Mouse (Mus musculus) stomach, postnatal 0 days (tissue): ENCODE results near the gene Fbxl5. TPM values are rescaled to one million over a fixed set of nuclear protein-coding genes. Genes with fewer than 3 reads are reported as not detected.
A peak's percentile ranks its signal among the peaks of the same experiment; 100 is the strongest.

Experiments
- ATAC-seq: fragments of 200-750 bp; cut with Nextera tagmentation; 2 replicates; pipeline ENCODE4 v1.8.0; 2017; ENCODE audit not compliant: low FRiP score, low TSS enrichment
- DNase-seq: peaks from one replicate; pipeline ENCODE4 v3.0.0-alpha.2; 2016; ENCODE audit warnings: low spot score
- H3K27ac ChIP-seq: fragments of 300-500 bp; sonication (generic); replicated peaks from 2 replicates; pipeline ENCODE4 v1.5.1; 2014; ENCODE audit warnings: mild to moderate bottlenecking, control low read depth
- H3K27me3 ChIP-seq: fragments of 300-500 bp; sonication (generic); 2 replicates; pipeline ENCODE4 v1.6.1; 2014; ENCODE audit warnings: low read length; ENCODE audit not compliant: control insufficient read depth, insufficient read depth
- H3K36me3 ChIP-seq: fragments of 300-500 bp; sonication (generic); 2 replicates; pipeline ENCODE4 v1.6.1; 2014; ENCODE audit warnings: low read length, mixed read lengths; ENCODE audit not compliant: control insufficient read depth, insufficient read depth
- H3K4me1 ChIP-seq: fragments of 300-500 bp; sonication (generic); replicated peaks from 2 replicates; pipeline ENCODE4 v1.6.1; 2014; ENCODE audit warnings: antibody characterized with exemption; ENCODE audit not compliant: control insufficient read depth, insufficient read depth
- H3K4me2 ChIP-seq: fragments of 300-500 bp; sonication (generic); replicated peaks from 2 replicates; pipeline ENCODE4 v1.6.1; 2014; ENCODE audit warnings: low read depth, mild to moderate bottlenecking, control low read depth, moderate library complexity
- H3K4me3 ChIP-seq: fragments of 300-500 bp; sonication (generic); 2 replicates; pipeline ENCODE4 v1.5.1; 2014; ENCODE audit warnings: low read depth, low read length, control low read depth
- H3K9ac ChIP-seq: fragments of 300-500 bp; sonication (generic); 2 replicates; pipeline ENCODE4 v1.6.1; 2014; ENCODE audit warnings: mild to moderate bottlenecking, low read length, control low read depth, mixed read lengths
- H3K9me3 ChIP-seq: fragments of 300-500 bp; sonication (generic); 2 replicates; pipeline ENCODE4 v1.6.1; 2016; ENCODE audit warnings: low read length; ENCODE audit not compliant: control insufficient read depth
- CTCF ChIP-seq: IDR thresholded peaks from 2 replicates; pipeline ENCODE4 v1.5.1; 2016; ENCODE audit warnings: antibody characterized with exemption, low read depth, mild to moderate bottlenecking, moderate library complexity
- EP300 ChIP-seq: optimal IDR thresholded peaks from 2 replicates; pipeline ENCODE3; 2016; ENCODE audit warnings: antibody characterized with exemption
- WGBS: fragments of 180-500 bp; shearing (Covaris S2); extraction: QIAGEN DNeasy Blood & Tissue Kit; methylation state at CpG from one replicate; pipeline ENCODE4 v1.1.7; 2014; 5-methylcytosine and 5-hydroxymethylcytosine counted together
- polyA plus RNA-seq: library from polyadenylated mRNA; unstranded; fragments of >200 nt; fragmentation: Nextera tagmentation; extraction: Ambion mirVana; gene quantifications from 2 replicates; pipeline ENCODE4 v1.2.1, GENCODE M21; 2015

Gene Fbxl5
- polyA plus RNA-seq, 1 experiment from 2014 or later: 44.0 TPM

- DNase-seq: no peak
- H3K9ac ChIP-seq: no peak overlapping the region
- 82% methylated on average over 7 of the region's 7 CpGs for WGBS
- no peaks in the 10 kb centered on the region for H3K9me3 ChIP-seq
- no peak overlapping the region for H3K4me3 ChIP-seq
- ATAC-seq: peak; percentile 77
- no peak for TF ChIP-seq EP300
- no peak for TF ChIP-seq CTCF
- no peak overlapping the region for H3K4me2 ChIP-seq
- no peaks in the 10 kb centered on the region for H3K36me3 ChIP-seq
- no peaks in the 10 kb centered on the region for H3K27me3 ChIP-seq
- H3K4me1 ChIP-seq: no peaks in the 10 kb centered on the region
- no peak overlapping the region for H3K27ac ChIP-seq
Observed at GRCm38 (mm10) chr5:43806340-43806739, 15.1 kb downstream of the Fbxl5 start.

DNA sequence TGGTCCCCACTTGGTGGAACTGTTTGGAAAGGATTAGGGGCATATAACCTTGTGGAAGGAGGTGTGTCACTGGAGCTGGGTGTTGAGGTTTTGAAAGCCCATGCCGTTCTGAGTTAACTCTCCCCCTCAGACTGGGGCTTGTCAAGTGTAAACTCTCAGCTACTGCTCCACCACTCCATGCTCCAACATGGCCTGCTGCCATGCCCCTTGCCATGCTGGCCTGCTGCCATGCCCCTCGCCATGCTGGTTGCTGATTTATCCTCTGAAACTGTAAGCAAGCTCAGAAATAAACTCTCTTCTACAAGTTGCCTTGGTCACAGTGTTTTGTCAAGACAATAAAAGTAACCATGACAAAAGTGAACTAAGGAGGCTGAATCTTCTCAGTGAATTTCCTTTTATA is 16.0 kb downstream of the Fbxl5 start:
- H3K4me1 ChIP-seq: no peaks in the 10 kb centered on the region
- no peak for DNase-seq
- no peaks in the 10 kb centered on the region for H3K9me3 ChIP-seq
- no peak overlapping the region for H3K9ac ChIP-seq
- H3K36me3 ChIP-seq: no peaks in the 10 kb centered on the region
- WGBS: 68% methylated on average over 2 of the region's 2 CpGs
- H3K27ac ChIP-seq: no peak overlapping the region
- H3K4me3 ChIP-seq: no peak overlapping the region
- no peak for ATAC-seq
- no peaks in the 10 kb centered on the region for H3K27me3 ChIP-seq
- H3K4me2 ChIP-seq: no peak overlapping the region
- TF ChIP-seq EP300 (no peak), CTCF (no peak)

- no peaks in the 10 kb centered on the region for H3K27me3 ChIP-seq
- H3K27ac ChIP-seq: no peak overlapping the region
- no peaks in the 10 kb centered on the region for H3K36me3 ChIP-seq
- no peak overlapping the region for H3K9ac ChIP-seq
- DNase-seq (no peak), ATAC-seq (no peak)
- TF ChIP-seq EP300: no peak
- TF ChIP-seq CTCF: no peak
- H3K4me2 ChIP-seq: no peak overlapping the region
- no peaks in the 10 kb centered on the region for H3K4me1 ChIP-seq
- 54% methylated on average over 4 of the region's 4 CpGs for WGBS
- H3K9me3 ChIP-seq: no peaks in the 10 kb centered on the region
- no peak overlapping the region for H3K4me3 ChIP-seq
Observed at GRCm38 (mm10) chr5:43801798-43802197, 19.6 kb downstream of the Fbxl5 start.

GRCm38 (mm10) chr5:43801253-43801652 is 20.2 kb downstream of the Fbxl5 start:
- H3K4me2 ChIP-seq: no peak overlapping the region
- ATAC-seq: no peak
- H3K4me1 ChIP-seq: no peaks in the 10 kb centered on the region
- no peak overlapping the region for H3K27ac ChIP-seq
- no peak for TF ChIP-seq CTCF
- no peak for TF ChIP-seq EP300
- no peaks in the 10 kb centered on the region for H3K36me3 ChIP-seq
- H3K27me3 ChIP-seq: no peaks in the 10 kb centered on the region
- no peaks in the 10 kb centered on the region for H3K9me3 ChIP-seq
- DNase-seq: no peak
- H3K9ac ChIP-seq: no peak overlapping the region
- no peak overlapping the region for H3K4me3 ChIP-seq

GRCm38 (mm10) chr5:43800700-43801099 is 20.7 kb downstream of the Fbxl5 start:
- H3K4me3 ChIP-seq: no peak overlapping the region
- no peak overlapping the region for H3K9ac ChIP-seq
- H3K27ac ChIP-seq: no peak overlapping the region
- H3K36me3 ChIP-seq: no peaks in the 10 kb centered on the region
- H3K4me1 ChIP-seq: no peaks in the 10 kb centered on the region
- WGBS: 62% methylated on average over 1 of the region's 1 CpGs
- no peak for TF ChIP-seq EP300
- H3K27me3 ChIP-seq: no peaks in the 10 kb centered on the region
- no peak overlapping the region for H3K4me2 ChIP-seq
- ATAC-seq: no peak
- DNase-seq: no peak
- no peaks in the 10 kb centered on the region for H3K9me3 ChIP-seq

DNA sequence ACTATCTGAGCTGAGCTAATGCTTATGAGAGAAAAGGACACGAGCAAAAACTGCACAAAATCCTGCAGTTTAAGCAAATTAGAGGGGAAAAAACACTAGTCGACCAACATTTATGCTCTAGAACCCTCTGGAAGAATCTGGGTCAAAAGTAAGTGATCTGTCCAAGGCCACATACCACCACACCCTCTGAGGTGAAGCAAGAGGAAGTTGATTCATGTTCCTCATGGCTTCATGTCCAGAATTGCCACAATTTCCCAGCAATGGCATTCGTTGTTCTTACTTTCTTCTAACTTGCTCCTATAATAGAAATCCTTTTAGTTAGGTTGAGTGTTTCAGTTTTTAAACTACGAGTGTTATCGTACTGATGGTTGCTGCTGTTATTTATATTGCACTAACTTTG is 21.9 kb downstream of the Fbxl5 start:
- H3K27me3 ChIP-seq: no peaks in the 10 kb centered on the region
- ATAC-seq: no peak
- no peak overlapping the region for H3K4me2 ChIP-seq
- no peak for TF ChIP-seq CTCF
- no peak for TF ChIP-seq EP300
- H3K4me3 ChIP-seq: no peak overlapping the region
- H3K9me3 ChIP-seq: no peaks in the 10 kb centered on the region
- H3K4me1 ChIP-seq: no peaks in the 10 kb centered on the region
- no peak overlapping the region for H3K9ac ChIP-seq
- H3K36me3 ChIP-seq: no peaks in the 10 kb centered on the region
- DNase-seq: no peak
- H3K27ac ChIP-seq: no peak overlapping the region
- 63% methylated on average over 5 of the region's 5 CpGs for WGBS

- ATAC-seq (no peak), DNase-seq (no peak)
- no peak overlapping the region for H3K4me3 ChIP-seq
- H3K9me3 ChIP-seq: no peaks in the 10 kb centered on the region
- no peak overlapping the region for H3K9ac ChIP-seq
- no peaks in the 10 kb centered on the region for H3K4me1 ChIP-seq
- 85% methylated on average over 5 of the region's 5 CpGs for WGBS
- no peak overlapping the region for H3K27ac ChIP-seq
- no peak overlapping the region for H3K4me2 ChIP-seq
- H3K27me3 ChIP-seq: no peaks in the 10 kb centered on the region
- H3K36me3 ChIP-seq: no peaks in the 10 kb centered on the region
- TF ChIP-seq EP300: no peak
- TF ChIP-seq CTCF: no peak
Observed at GRCm38 (mm10) chr5:43792354-43792753, 29.1 kb downstream of the Fbxl5 start.
